Mouse (Mus musculus): ENCODE results near the gene Ddah2. TPM values are rescaled to one million over a fixed set of nuclear protein-coding genes. Genes with fewer than 3 reads are reported as not detected.

The Ddah2 gene
- total and polyA plus RNA-seq, 3 experiments, result 8.6 to 11.1 TPM; not detected in 1

DNA sequence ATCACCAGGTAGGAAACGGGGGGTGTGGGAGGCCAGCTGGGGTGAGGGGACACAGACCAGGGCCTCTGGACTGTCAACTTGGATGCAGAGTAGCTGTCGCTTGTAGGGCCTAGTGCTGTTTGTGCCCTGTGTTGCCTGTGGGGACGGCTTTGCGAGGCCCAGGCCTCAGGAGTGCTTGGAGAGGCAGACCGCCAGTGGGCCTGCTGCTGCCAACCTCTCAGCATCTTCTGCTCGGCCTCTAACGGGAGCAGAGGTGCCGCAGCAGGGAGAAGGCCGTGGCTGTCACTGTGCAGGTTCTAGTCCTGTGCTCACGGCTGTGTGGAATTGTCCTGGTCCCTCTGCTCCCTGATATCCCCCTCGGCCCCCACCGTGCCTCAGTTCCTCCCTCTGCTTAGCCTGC is 37.8 kb downstream of the Ddah2 start:
- no peak overlapping the region for H3K27ac ChIP-seq (ENCODE audit: control insufficient read depth, low read depth, low read length)
- TF ChIP-seq POLR2AphosphoS2 (IDR thresholded peaks at IDR 0.05; ENCODE audit: low read length) (no peak), ELF1 (IDR thresholded peaks at IDR 0.05; ENCODE audit: low read depth, low read length) (no peak), SIN3A (IDR thresholded peaks at IDR 0.05; ENCODE audit: low read length) (no peak), TAL1 (IDR thresholded peaks at IDR 0.05; ENCODE audit: low read length) (no peak), MEF2A (IDR thresholded peaks at IDR 0.05; ENCODE audit: extremely low read depth, insufficient replicate concordance, low read depth, low read length, poor library complexity, severe bottlenecking) (no peak), USF1 (IDR thresholded peaks at IDR 0.05; ENCODE audit: low read depth, low read length) (no peak), NELFE (IDR thresholded peaks at IDR 0.05; ENCODE audit: low read depth, low read length) (no peak), RCOR1 (IDR thresholded peaks at IDR 0.05; ENCODE audit: low read depth, low read length) (no peak), ZNF384 (IDR thresholded peaks at IDR 0.05; ENCODE audit: low read depth, low read length) (no peak), TCF12 (IDR thresholded peaks at IDR 0.05; ENCODE audit: low read depth, low read length) (no peak), CHD2 (IDR thresholded peaks at IDR 0.05; ENCODE audit: low read length) (no peak), POLR2AphosphoS5 (IDR thresholded peaks at IDR 0.05; ENCODE audit: borderline replicate concordance, low read depth, low read length) (no peak), UBTF (IDR thresholded peaks at IDR 0.05; ENCODE audit: borderline replicate concordance, insufficient read depth, low read depth, low read length) (no peak), EP300 (IDR thresholded peaks at IDR 0.05; ENCODE audit: low read depth in 1 of 2, low read length in 2 of 2) (no peak), MYB (IDR thresholded peaks at IDR 0.05; ENCODE audit: low read depth, low read length) (no peak)
- no peak overlapping the region for H3K9ac ChIP-seq (ENCODE audit: control insufficient read depth, low read depth, low read length, poor library complexity, severe bottlenecking)
- H3K36me3 ChIP-seq (ENCODE audit: control insufficient read depth in 1 of 2, insufficient read depth in 2 of 2, low read length in 2 of 2), result no peaks in the 10 kb centered on the region; a peak in 2 of 4 replicates
- DNase-seq (ENCODE audit: low read depth, low spot score), result no peak
- H3K79me2 ChIP-seq (ENCODE audit: control insufficient read depth, insufficient read depth, low read length, poor library complexity), result peaks cover 2% of the 10 kb centered on the region; the same call in 1 of the 2 replicates
- H3K27me3 ChIP-seq (ENCODE audit: control insufficient read depth in 1 of 2, insufficient read depth in 2 of 2, low read length in 2 of 2), result no peaks in the 10 kb centered on the region
- no peak overlapping the region for H3K4me3 ChIP-seq (ENCODE audit: control insufficient read depth in 1 of 2, insufficient read depth in 1 of 2, low read depth in 2 of 2, low read length in 2 of 2)
- no peaks in the 10 kb centered on the region for H3K4me1 ChIP-seq (ENCODE audit: control insufficient read depth in 1 of 2, insufficient read depth in 2 of 2, low read length in 2 of 2)
- H3K9me3 ChIP-seq (replicated peaks; ENCODE audit: insufficient read depth, low read length), result no peaks in the 10 kb centered on the region

GRCm38 (mm10) chr17:35097164-35097655 is 38.4 kb downstream of the Ddah2 start:
- Histone ChIP-seq H3K27ac (ENCODE audit: control insufficient read depth, low read depth, low read length) (no peak overlapping the region), H3K4me1 (ENCODE audit: control insufficient read depth in 1 of 2, insufficient read depth in 2 of 2, low read length in 2 of 2) (peaks cover 0 to 4% of the 10 kb centered on the region in 2 experiments; a peak in 1 of 4 replicates), H3K4me3 (ENCODE audit: control insufficient read depth in 1 of 2, insufficient read depth in 1 of 2, low read depth in 2 of 2, low read length in 2 of 2) (no peak overlapping the region), H3K9ac (ENCODE audit: control insufficient read depth, low read depth, low read length, poor library complexity, severe bottlenecking) (no peak overlapping the region), H3K27me3 (ENCODE audit: control insufficient read depth in 1 of 2, insufficient read depth in 2 of 2, low read length in 2 of 2) (no peaks in the 10 kb centered on the region), H3K9me3 (replicated peaks; ENCODE audit: insufficient read depth, low read length) (no peaks in the 10 kb centered on the region), H3K36me3 (ENCODE audit: control insufficient read depth in 1 of 2, insufficient read depth in 2 of 2, low read length in 2 of 2) (no peaks in the 10 kb centered on the region; a peak in 2 of 4 replicates), H3K79me2 (ENCODE audit: control insufficient read depth, insufficient read depth, low read length, poor library complexity) (no peaks in the 10 kb centered on the region)
- TF ChIP-seq SIN3A (IDR thresholded peaks at IDR 0.05; ENCODE audit: low read length) (no peak), USF2 (IDR thresholded peaks at IDR 0.05; ENCODE audit: borderline replicate concordance in 1 of 2, insufficient read depth in 1 of 2, low read depth in 1 of 2, low read length in 2 of 2) (no peak), CHD1 (IDR thresholded peaks at IDR 0.05; ENCODE audit: low read depth, low read length) (no peak)
- no peak for DNase-seq (ENCODE audit: low read depth, low spot score)

Data from MEL (cell line).